In the genomic region with DNA sequence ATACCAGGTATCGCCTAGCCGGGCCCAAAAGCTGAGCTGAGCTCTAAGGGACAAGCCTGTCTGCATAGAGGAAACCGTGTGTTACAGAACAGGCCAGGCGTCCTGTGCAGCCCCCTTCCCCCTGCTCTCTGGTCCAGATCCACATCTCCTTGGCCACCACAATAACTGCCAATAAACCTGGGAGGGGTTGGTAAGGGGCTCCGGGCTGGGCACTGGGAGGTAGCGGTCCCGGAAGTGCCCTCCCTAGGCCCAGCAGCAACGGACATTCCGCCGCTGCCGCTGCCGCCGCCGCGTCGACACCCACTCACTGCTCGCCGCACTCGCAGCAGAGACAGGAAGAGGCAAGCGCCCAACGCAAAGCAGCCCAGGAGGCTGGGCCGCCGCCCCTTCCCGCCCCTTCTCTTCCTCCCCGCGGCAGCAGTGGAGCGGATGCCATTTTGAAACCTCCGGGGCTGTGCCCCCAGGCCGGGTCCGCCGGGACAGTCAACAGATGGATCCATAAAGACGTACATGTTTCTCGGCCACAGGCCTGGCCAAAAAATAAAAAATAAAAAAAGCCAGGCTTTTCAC, we compare ENCODE assay signal across 8 mouse cellular contexts. TPM values are rescaled to one million over a fixed set of nuclear protein-coding genes. Genes with fewer than 3 reads are reported as not detected.
DNase-seq lines count a peak whose midpoint lies in the region; ATAC-seq and TF ChIP-seq lines count a peak whose summit lies in the region.

No protein-coding gene starts in this region.

- DNase-seq in A20 (ENCODE audit: low read depth, low spot score) = peak; percentile 91
- DNase-seq in adrenal gland, postnatal 14 days = peak; percentile 91
- peak; percentile 88 for DNase-seq in splenic B cell, adult 2 months (ENCODE audit: low read depth, low spot score)

- no peak for TF ChIP-seq CTCF in embryonic fibroblast, embryonic 13.5 days (IDR thresholded peaks at IDR 0.05; ENCODE audit: borderline replicate concordance, insufficient read depth, low read length)

- no peaks in the 10 kb centered on the region for H3K9me3 ChIP-seq in heart, embryonic 11.5 days (replicated peaks; ENCODE audit: control insufficient read depth, low read length)
- no peaks in the 10 kb centered on the region for H3K9me3 ChIP-seq in kidney, embryonic 15.5 days (replicated peaks)
- no peaks in the 10 kb centered on the region for H3K9me3 ChIP-seq in liver, embryonic 12.5 days (replicated peaks)

- peak overlapping the region; percentile 100 for H3K4me2 ChIP-seq in heart, embryonic 11.5 days
- peak overlapping the region; percentile 96 for H3K4me2 ChIP-seq in kidney, embryonic 15.5 days
- H3K4me2 ChIP-seq in liver, embryonic 12.5 days = peak overlapping the region; percentile 97

- H3K4me3 ChIP-seq in embryonic fibroblast, embryonic 13.5 days (ENCODE audit: insufficient read depth, low read length) = peak overlapping the region; percentile 96
- H3K4me3 ChIP-seq in heart, embryonic 11.5 days (ENCODE audit: low read depth, low read length) = peak overlapping the region; percentile 97
- peak overlapping the region; percentile 93 for H3K4me3 ChIP-seq in kidney, embryonic 15.5 days (replicated peaks)
- peak overlapping the region; percentile 85 for H3K4me3 ChIP-seq in liver, embryonic 12.5 days

- no peaks in the 10 kb centered on the region; the same call in 1 of the 2 replicates for H3K36me3 ChIP-seq in heart, embryonic 11.5 days (ENCODE audit: control insufficient read depth, insufficient read depth, low read length)
- H3K36me3 ChIP-seq in kidney, embryonic 15.5 days = peaks cover 8% of the 10 kb centered on the region; the same call in 1 of the 2 replicates
- peaks cover 28% of the 10 kb centered on the region for H3K36me3 ChIP-seq in liver, embryonic 12.5 days
- H3K36me3 ChIP-seq in splenic B cell, adult 2 months (ENCODE audit: control insufficient read depth, insufficient read depth, low read length, poor library complexity, severe bottlenecking) = peaks cover 1% of the 10 kb centered on the region; the same call in 1 of the 2 replicates

- H3K9ac ChIP-seq in heart, embryonic 11.5 days (ENCODE audit: low read depth, low read length) = peak overlapping the region; percentile 94
- H3K9ac ChIP-seq in kidney, embryonic 15.5 days = peak overlapping the region; percentile 97
- peak overlapping the region; percentile 93 for H3K9ac ChIP-seq in liver, embryonic 12.5 days

- peaks cover 13% of the 10 kb centered on the region for H3K4me1 ChIP-seq in embryonic fibroblast, embryonic 13.5 days (ENCODE audit: control insufficient read depth, insufficient read depth, low read length)
- peaks cover 66% of the 10 kb centered on the region for H3K4me1 ChIP-seq in heart, embryonic 11.5 days (ENCODE audit: control insufficient read depth, insufficient read depth, low read length)
- peaks cover 74% of the 10 kb centered on the region for H3K4me1 ChIP-seq in kidney, embryonic 15.5 days
- peaks cover 86% of the 10 kb centered on the region for H3K4me1 ChIP-seq in liver, embryonic 12.5 days

- H3K27ac ChIP-seq in embryonic fibroblast, embryonic 13.5 days (ENCODE audit: insufficient read depth, low read length) = peak overlapping the region; percentile 80
- H3K27ac ChIP-seq in heart, embryonic 11.5 days (ENCODE audit: low read depth, low read length) = peak overlapping the region; percentile 90
- H3K27ac ChIP-seq in kidney, embryonic 15.5 days = peak overlapping the region; percentile 92
- H3K27ac ChIP-seq in liver, embryonic 12.5 days = peak overlapping the region; percentile 91

- peak; percentile 88 for TF ChIP-seq POLR2A in embryonic fibroblast, embryonic 13.5 days (IDR thresholded peaks at IDR 0.05; ENCODE audit: low read depth, low read length)

- 2% methylated on average over 33 of the region's 33 CpGs for WGBS in heart, embryonic 11.5 days (ENCODE audit: insufficient replicate concordance)
- under 1% methylated on average over 32 of the region's 33 CpGs for WGBS in kidney, embryonic 15.5 days
- 1% methylated on average over 22 of the region's 33 CpGs for whole genome bisulfite sequencing in liver, embryonic 12.5 days (ENCODE audit: insufficient replicate concordance)

- no peaks in the 10 kb centered on the region for H3K27me3 ChIP-seq in heart, embryonic 11.5 days (ENCODE audit: control insufficient read depth, insufficient read depth, low read length)
- no peaks in the 10 kb centered on the region for H3K27me3 ChIP-seq in kidney, embryonic 15.5 days
- no peaks in the 10 kb centered on the region for H3K27me3 ChIP-seq in liver, embryonic 12.5 days (replicated peaks)
- H3K27me3 ChIP-seq in splenic B cell, adult 2 months (ENCODE audit: control insufficient read depth, insufficient read depth, low read length, poor library complexity, severe bottlenecking) = no peaks in the 10 kb centered on the region

- peak; percentile 32 for ATAC-seq in heart, embryonic 11.5 days (replicated peaks; ENCODE audit: insufficient number of reproducible peaks, low FRiP score, low TSS enrichment)
- peak; percentile 14; the same call in 1 of the 2 replicates for ATAC-seq in kidney, embryonic 15.5 days (replicated peaks; ENCODE audit: low FRiP score)
- peak; percentile 40 for ATAC-seq in liver, embryonic 12.5 days
- ATAC-seq in monocyte, adult 5-6 weeks (replicated peaks; ENCODE audit: insufficient number of reproducible peaks, low FRiP score, low TSS enrichment, poor library complexity, severe bottlenecking) = peak; percentile 51

RNA-seq across cellular contexts. Expression of gene Gnai2, which starts 2.0 kb away (rescaled TPM):
- total RNA-seq in adrenal gland, postnatal 14 days (2021) = 249 and 284 TPM in 2 replicates
- 388 and 402 TPM in 2 replicates for polyA plus RNA-seq in embryonic fibroblast, embryonic 13.5 days (2011; ENCODE audit: insufficient read length, low read depth, missing spikeins)
- 308 and 316 TPM in 2 replicates for polyA plus RNA-seq in heart, embryonic 11.5 days (2014; fragmentation: Nextera tagmentation; extraction: Ambion mirVana)
- polyA plus RNA-seq in kidney, embryonic 15.5 days (2015; fragmentation: Nextera tagmentation; extraction: Ambion mirVana) = 403 and 424 TPM in 2 replicates
- polyA plus RNA-seq in liver, embryonic 12.5 days (2016; fragmentation: Nextera tagmentation; extraction: Ambion mirVana) = 206 and 210 TPM in 2 replicates
- 646 to 794 TPM (median 705 TPM) in 3 replicates for total RNA-seq in monocyte, adult 5-6 weeks (2017)

RNA-seq across cellular contexts. Expression of gene Sema3b, which starts 24.1 kb away (rescaled TPM):
- total RNA-seq in adrenal gland, postnatal 14 days (2021) = 8.3 and 8.7 TPM in 2 replicates
- 9.5 and 16.6 TPM in 2 replicates for polyA plus RNA-seq in embryonic fibroblast, embryonic 13.5 days (2011; ENCODE audit: insufficient read length, low read depth, missing spikeins)
- polyA plus RNA-seq in heart, embryonic 11.5 days (2014; fragmentation: Nextera tagmentation; extraction: Ambion mirVana) = 5.1 and 5.3 TPM in 2 replicates
- polyA plus RNA-seq in kidney, embryonic 15.5 days (2015; fragmentation: Nextera tagmentation; extraction: Ambion mirVana) = 21.1 and 22.5 TPM in 2 replicates
- 0.35 and 0.52 TPM in 2 replicates for polyA plus RNA-seq in liver, embryonic 12.5 days (2016; fragmentation: Nextera tagmentation; extraction: Ambion mirVana)
- total RNA-seq in monocyte, adult 5-6 weeks (2017) = 0.10 TPM in 1 of 3 replicates, not detected in the others

RNA-seq across cellular contexts. Expression of gene Slc38a3, which starts 36.2 kb away (rescaled TPM):
- total RNA-seq in adrenal gland, postnatal 14 days (2021) = 4.9 and 85.2 TPM in 2 replicates
- 1.1 TPM in 1 of 2 replicates, not detected in the other for polyA plus RNA-seq in embryonic fibroblast, embryonic 13.5 days (2011; ENCODE audit: insufficient read length, low read depth, missing spikeins)
- polyA plus RNA-seq in heart, embryonic 11.5 days (2014; fragmentation: Nextera tagmentation; extraction: Ambion mirVana) = 2.8 and 3.3 TPM in 2 replicates
- polyA plus RNA-seq in kidney, embryonic 15.5 days (2015; fragmentation: Nextera tagmentation; extraction: Ambion mirVana) = 7.1 and 8.1 TPM in 2 replicates
- 2.8 and 3.3 TPM in 2 replicates for polyA plus RNA-seq in liver, embryonic 12.5 days (2016; fragmentation: Nextera tagmentation; extraction: Ambion mirVana)
- not detected in 3 replicates for total RNA-seq in monocyte, adult 5-6 weeks (2017)

RNA-seq across cellular contexts. Expression of gene Ifrd2, which starts 45.7 kb away (rescaled TPM):
- 42.1 and 43.1 TPM in 2 replicates for total RNA-seq in adrenal gland, postnatal 14 days (2021)
- polyA plus RNA-seq in embryonic fibroblast, embryonic 13.5 days (2011; ENCODE audit: insufficient read length, low read depth, missing spikeins) = 31.1 and 31.5 TPM in 2 replicates
- polyA plus RNA-seq in heart, embryonic 11.5 days (2014; fragmentation: Nextera tagmentation; extraction: Ambion mirVana) = 57.5 and 59.1 TPM in 2 replicates
- polyA plus RNA-seq in kidney, embryonic 15.5 days (2015; fragmentation: Nextera tagmentation; extraction: Ambion mirVana) = 47.8 and 55.8 TPM in 2 replicates
- polyA plus RNA-seq in liver, embryonic 12.5 days (2016; fragmentation: Nextera tagmentation; extraction: Ambion mirVana) = 171 TPM in 2 replicates
- 5.5 to 11.1 TPM (median 8.8 TPM) in 3 replicates for total RNA-seq in monocyte, adult 5-6 weeks (2017)

RNA-seq across cellular contexts. Expression of gene Gnat1, which starts 46.3 kb away (rescaled TPM):
- 0.34 and 0.41 TPM in 2 replicates for total RNA-seq in adrenal gland, postnatal 14 days (2021)
- not detected in 2 replicates for polyA plus RNA-seq in embryonic fibroblast, embryonic 13.5 days (2011; ENCODE audit: insufficient read length, low read depth, missing spikeins)
- 0.42 and 1.2 TPM in 2 replicates for polyA plus RNA-seq in heart, embryonic 11.5 days (2014; fragmentation: Nextera tagmentation; extraction: Ambion mirVana)
- polyA plus RNA-seq in kidney, embryonic 15.5 days (2015; fragmentation: Nextera tagmentation; extraction: Ambion mirVana) = 3.9 and 4.6 TPM in 2 replicates
- 1.9 and 2.4 TPM in 2 replicates for polyA plus RNA-seq in liver, embryonic 12.5 days (2016; fragmentation: Nextera tagmentation; extraction: Ambion mirVana)
- total RNA-seq in monocyte, adult 5-6 weeks (2017) = 1.8 TPM in 1 of 3 replicates, not detected in the others

Comparison
In these comparisons a context has a peak if more than half of its experiments do, and no peak if none do; other contexts are left out.
1. Peak in every context shown above with its lines: DNase-seq, ATAC-seq, H3K4me3 ChIP-seq and H3K27ac ChIP-seq.